Mouse (Mus musculus) cerebral cortex, adult 2 months (tissue): ENCODE data around the gene Chmp6.

Source experiments
- WGBS: fragments of 180-500 bp; shearing (Covaris S2); methylation state at CpG from one replicate; pipeline ENCODE4 v1.1.7; 2018; 5-methylcytosine and 5-hydroxymethylcytosine counted together

Chmp6 gene

GRCm38 (mm10) chr11:119937216-119937615 lies 24.0 kb downstream of the Chmp6 start:
- 28% methylated on average over 12 of the region's 12 CpGs for WGBS

DNA sequence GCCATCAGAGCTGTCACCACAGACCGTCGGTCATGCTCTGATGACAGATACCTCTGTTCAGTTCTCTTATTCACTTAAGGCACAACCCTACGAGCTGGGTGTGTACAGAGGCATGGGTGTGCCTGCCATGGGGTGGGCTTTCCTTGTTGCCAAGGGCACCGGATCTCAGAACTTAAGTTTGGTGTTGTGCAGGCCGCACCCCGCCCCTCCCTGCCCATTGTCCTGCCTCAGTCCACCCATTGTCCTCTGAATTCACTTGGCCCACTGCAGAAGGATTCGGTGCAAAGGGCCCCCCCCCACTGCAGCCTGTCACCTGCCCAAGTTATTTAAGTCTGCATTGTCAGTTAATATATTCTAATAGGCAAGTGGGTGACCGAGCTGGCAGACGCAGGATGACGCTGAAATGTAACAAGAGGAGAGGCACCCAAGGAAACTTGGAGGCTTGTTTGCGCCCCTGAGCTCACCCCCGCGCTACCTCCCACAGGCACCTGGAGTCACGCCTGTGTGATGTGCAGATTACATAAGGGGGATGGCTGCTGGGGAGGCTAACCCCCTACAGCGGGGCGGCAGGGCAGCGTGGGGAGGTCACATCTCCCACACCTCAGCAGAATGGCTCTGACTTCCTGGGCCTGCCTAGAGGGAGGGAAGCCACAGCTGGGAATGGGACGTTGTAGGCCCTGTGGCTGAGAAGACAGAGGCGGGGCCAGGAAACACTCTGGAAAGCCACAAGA lies 24.7 kb downstream of the Chmp6 start:
- 44% methylated on average over 19 of the region's 19 CpGs for WGBS

DNA sequence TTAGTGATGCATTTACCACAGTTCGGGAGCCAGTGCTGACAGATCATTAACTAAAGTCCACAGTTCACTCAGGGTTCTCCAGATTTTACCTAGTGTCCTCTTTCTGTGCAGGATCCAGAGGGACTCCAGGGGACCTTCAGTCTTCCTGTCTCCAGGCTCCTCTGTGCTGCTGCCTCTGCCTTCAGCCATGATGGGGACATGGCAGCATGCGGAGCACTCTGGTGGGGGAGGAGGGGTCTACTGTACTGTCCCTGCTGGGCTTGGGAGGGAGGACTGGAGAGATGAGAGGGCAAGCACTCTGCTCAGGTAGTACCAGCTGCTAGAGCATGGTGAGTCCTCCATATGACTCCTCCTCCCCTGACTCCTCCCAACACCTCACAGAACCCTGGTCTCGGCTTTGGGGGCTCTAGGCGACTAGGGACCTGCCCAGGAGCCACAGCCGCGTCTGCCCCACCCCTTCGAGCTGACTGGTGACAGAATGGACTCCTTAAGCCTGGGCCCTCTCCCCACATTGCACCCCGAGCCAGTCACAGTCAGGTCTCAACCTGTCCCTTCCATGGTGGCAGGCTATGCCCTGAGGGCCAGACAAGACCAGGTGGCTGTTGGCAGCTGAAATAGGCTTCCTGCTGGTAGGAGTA lies 26.0 kb downstream of the Chmp6 start:
- 55% methylated on average over 8 of the region's 8 CpGs for WGBS

GRCm38 (mm10) chr11:119939711-119940106 lies 26.5 kb downstream of the Chmp6 start:
- 56% methylated on average over 4 of the region's 4 CpGs for WGBS

DNA sequence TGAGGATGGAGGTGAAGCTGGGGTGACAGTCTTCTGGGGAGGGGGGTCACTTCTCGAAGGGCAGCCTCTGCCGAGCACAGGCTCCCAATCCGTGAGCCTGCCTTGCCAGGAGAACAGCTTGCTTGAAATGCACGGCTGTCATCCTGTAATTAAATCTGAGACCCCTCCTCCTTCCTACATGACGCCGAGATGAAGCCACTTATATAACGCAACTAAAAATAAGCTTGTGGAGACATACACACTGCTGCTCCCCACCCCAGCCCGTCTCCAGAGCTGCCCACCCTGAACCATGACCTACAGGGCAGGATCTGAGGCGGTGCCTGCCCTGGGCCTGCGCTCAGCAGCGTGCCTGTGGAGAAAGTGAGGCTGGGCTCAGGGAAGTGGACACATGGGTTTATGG lies 26.9 kb downstream of the Chmp6 start:
- 45% methylated on average over 11 of the region's 11 CpGs for WGBS

DNA sequence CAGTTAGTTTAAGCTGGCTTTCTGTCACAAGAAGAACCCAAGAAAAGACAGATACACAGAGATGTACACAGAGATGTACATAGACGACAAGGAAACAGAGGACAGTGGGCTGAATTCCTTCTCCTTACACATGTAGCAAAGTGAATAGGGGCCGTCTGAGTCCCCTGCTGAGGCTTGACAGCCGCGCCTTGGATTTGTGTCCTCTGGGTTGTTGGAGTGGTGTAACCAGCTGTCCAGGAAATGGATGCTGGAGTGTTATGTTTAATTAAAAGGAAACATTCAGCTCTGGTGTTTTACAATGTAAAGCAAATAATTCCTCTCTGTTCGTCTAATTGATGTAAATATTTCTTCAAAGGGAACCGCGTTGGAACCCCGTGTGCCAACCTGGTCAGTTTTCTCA lies 28.6 kb downstream of the Chmp6 start:
- 15% methylated on average over 8 of the region's 8 CpGs for WGBS

GRCm38 (mm10) chr11:119942201-119942726 lies 29.0 kb downstream of the Chmp6 start:
- 1% methylated on average over 43 of the region's 43 CpGs for WGBS

DNA sequence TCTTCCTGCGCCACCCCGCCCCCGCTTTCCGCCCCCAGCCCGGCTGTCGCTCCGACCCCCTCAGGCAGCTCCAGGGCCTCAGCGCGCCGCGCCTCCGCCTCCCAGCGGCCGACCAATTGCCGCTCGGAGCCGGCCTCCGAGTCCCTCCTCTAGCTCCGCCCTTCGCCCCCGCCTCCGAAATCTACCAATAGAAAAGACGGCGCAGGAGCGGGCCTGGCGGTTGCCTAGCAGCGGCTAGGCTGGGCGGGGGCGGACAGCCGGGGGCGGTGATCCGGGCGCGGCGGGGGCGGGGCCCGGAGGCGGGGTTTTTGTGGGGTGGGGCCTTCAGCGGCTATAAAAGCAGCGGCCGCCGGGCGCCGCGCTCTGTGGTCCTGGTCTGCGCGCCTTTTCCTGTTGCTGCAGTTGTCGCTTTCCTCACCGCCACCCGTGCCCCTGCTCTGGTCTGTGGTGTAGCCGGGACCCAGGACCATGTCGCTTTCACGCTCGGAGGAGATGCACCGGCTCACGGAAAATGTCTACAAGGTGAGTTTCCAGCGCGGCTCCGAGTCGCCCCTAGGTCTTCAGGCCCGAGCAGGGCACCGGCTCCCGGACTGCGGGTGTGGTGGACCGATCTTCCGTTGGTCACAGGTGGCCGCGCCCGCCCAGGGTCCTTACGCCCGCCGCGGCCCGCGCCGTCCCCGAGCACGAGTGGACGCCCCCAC lies 29.6 kb downstream of the Chmp6 start, which contains the start of gene Baiap2:
Baiap2 (plus strand) TSS at position 37 of the 701 bp plus-strand sequence.
- under 1% methylated on average over 79 of the region's 79 CpGs for WGBS

GRCm38 (mm10) chr11:119943428-119943988 lies 30.3 kb downstream of the Chmp6 start:
- 6% methylated on average over 32 of the region's 32 CpGs for WGBS

- WGBS, result 29% methylated on average over 7 of the region's 7 CpGs
These were observed 32.1 kb downstream of the Chmp6 start for GRCm38 (mm10) chr11:119945343-119945742.

DNA sequence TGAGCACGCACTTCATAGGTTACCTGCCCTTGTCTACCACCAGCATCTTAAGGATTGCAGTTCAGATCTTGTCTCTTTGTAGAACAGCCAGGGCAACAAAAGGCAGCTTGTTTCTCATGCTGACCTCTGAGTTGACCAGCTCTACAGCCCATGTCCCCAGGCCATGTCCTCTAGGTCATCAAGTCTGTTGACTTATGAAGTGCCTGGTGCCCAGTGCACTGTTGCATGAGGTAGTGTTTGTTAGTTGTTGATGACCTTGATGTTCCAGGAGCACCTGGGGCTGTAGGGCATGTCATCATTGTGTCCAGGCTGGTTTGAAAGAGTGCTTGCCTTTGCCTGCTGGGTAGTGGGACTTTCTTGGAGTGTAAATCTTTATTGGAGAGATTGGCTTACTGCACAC lies 34.2 kb downstream of the Chmp6 start:
- 70% methylated on average over 1 of the region's 1 CpGs for WGBS

- WGBS, result 35% methylated on average over 2 of the region's 2 CpGs
These were observed 34.7 kb downstream of the Chmp6 start for GRCm38 (mm10) chr11:119947897-119948296.

DNA sequence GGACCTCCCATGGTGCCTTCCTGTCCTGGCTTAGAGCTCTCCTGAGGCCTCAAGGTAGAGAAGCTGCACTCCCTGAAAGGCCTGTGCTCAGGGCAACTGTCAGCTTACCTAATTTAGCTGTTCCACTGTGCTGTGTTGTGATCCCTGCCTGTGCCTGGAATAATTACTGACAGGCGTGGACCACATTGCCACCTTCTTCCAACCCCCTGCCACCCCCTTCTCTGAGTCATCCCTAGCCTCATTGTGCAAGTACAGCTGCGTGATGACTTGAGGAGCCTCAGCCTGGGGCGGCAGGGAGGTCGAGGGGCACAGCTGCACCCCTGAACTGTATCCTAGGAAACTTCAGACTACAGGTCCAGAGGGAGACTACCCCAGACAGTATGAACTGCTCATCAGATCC lies 35.1 kb downstream of the Chmp6 start:
- WGBS, result 50% methylated on average over 4 of the region's 4 CpGs

GRCm38 (mm10) chr11:119948803-119949202 lies 35.6 kb downstream of the Chmp6 start:
- 50% methylated on average over 2 of the region's 2 CpGs for WGBS

DNA sequence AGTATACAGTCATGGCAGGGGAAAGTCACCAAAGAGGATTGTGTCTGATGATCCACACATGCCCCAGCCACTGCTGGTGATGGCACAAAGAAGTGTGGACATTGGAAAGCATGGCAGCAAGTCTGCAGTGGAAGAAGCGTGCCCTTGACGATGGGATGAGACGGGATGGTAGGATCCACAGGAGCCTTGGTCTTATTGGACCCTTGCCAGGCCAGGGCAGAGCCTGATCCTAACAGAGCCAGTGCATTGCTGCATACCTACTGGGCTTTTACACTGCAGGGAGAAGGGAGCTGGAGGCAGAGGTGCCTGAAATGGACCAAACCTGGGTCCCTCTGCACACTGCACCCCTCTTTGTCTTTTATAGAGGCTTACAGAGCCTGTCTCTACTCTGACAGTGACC lies 37.3 kb downstream of the Chmp6 start:
- 66% methylated on average over 3 of the region's 3 CpGs for WGBS

DNA sequence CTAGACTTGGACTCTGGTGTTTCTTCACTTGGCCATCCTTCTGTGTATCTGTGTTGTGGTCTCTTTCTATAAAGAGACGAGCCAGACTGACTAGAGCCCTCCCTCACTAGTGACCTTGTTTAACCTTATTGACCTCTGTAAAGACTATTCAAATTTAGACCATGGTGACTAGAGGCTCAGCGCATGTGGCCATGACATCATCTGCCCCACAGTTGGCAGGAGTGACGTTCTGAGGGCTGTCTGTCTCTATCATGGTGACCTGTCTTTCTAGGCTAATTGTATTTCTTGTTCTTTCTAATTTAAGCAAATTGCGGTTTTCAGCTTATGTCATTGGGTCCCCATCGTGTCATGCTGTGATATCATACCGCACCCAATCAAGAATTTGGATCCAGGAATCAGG lies 38.1 kb downstream of the Chmp6 start:
- WGBS, result 74% methylated on average over 6 of the region's 6 CpGs

GRCm38 (mm10) chr11:119952429-119953224 lies 39.4 kb downstream of the Chmp6 start:
- WGBS, result 40% methylated on average over 5 of the region's 5 CpGs

DNA sequence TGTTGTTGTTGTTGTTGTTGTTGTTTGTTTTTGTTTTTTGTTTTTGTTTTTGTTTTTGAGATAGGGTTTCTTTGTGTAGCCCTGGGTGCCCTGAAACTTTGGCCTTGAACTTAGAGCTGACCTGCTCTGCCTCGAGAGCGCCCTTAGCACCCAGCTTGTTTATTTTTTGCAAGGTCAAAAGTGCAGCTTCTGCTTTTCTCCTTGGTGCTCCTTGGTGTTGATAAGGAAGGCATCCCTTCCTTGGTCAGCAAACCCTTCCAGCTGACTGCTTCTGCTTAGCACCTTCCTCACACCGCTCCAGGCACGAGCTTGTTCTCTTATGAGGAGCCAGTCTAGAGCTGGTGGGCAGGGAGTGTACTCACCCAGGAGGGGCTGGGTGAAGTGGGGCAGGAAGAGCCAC lies 41.0 kb downstream of the Chmp6 start:
- WGBS, result 69% methylated on average over 4 of the region's 4 CpGs

GRCm38 (mm10) chr11:119954749-119955337 lies 41.6 kb downstream of the Chmp6 start:
- 63% methylated on average over 2 of the region's 2 CpGs for WGBS

DNA sequence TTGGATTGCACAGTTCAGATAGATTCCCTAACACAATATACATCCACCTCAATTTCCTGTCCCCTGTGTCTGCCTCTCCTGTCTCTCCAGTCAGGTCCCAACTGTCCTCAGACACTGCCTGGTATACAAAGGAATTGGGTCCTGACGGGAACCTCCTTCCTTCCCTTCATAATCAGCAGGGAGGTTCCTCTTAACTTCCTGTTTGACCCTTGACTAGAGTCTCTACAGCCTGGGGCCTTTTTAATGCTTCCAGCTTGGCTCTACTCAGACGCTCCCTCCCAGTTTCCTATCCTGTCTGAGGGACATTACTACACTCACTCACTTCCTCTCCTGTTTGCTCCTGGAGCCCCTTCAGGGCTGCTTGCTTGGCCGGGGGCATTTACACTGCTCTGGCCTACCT lies 42.2 kb downstream of the Chmp6 start:
- WGBS, result 55% methylated on average over 3 of the region's 3 CpGs

- 48% methylated on average over 13 of the region's 13 CpGs for WGBS
These were observed 43.3 kb downstream of the Chmp6 start for GRCm38 (mm10) chr11:119956590-119956989.
